8 mouse cellular contexts compared by ENCODE assay signal in genomic region chr12:101083076-101083838, GRCm38 (mm10). TPM values are rescaled to one million over a fixed set of nuclear protein-coding genes. Genes with fewer than 3 reads are reported as not detected.
A peak's percentile ranks its signal among the peaks of the same experiment; 100 is the strongest.
DNase-seq lines count a peak whose midpoint lies in the region; ATAC-seq and TF ChIP-seq lines count a peak whose summit lies in the region.

Ppp4r3a (minus strand) TSS chr12:101083702.

- no peaks in the 10 kb centered on the region for H3K27me3 ChIP-seq in embryonic facial prominence, embryonic 14.5 days (replicated peaks; ENCODE audit: control insufficient read depth, insufficient read depth, low read length)
- H3K27me3 ChIP-seq in heart, adult 2 months (ENCODE audit: control insufficient read depth, insufficient read depth, low read length), result no peaks in the 10 kb centered on the region
- no peaks in the 10 kb centered on the region for H3K27me3 ChIP-seq in limb, embryonic 13.5 days
- no peaks in the 10 kb centered on the region for H3K27me3 ChIP-seq in midbrain, embryonic 16.5 days (ENCODE audit: control insufficient read depth, insufficient read depth, low read depth, low read length)

- WGBS in embryonic facial prominence, embryonic 14.5 days, result under 1% methylated on average over 35 of the region's 90 CpGs
- under 1% methylated on average over 89 of the region's 90 CpGs for WGBS in heart, adult 2 months
- under 1% methylated on average over 62 of the region's 90 CpGs for WGBS in limb, embryonic 13.5 days
- under 1% methylated on average over 86 of the region's 90 CpGs for WGBS in midbrain, embryonic 16.5 days

- peak; percentile 97 for ATAC-seq in embryonic facial prominence, embryonic 14.5 days (ENCODE audit: low read depth)
- ATAC-seq in limb, embryonic 13.5 days (ENCODE audit: low FRiP score, low read depth), result peak; percentile 97
- ATAC-seq in midbrain, embryonic 16.5 days, result peak; percentile 94

- H3K4me2 ChIP-seq in embryonic facial prominence, embryonic 14.5 days (ENCODE audit: low read depth, low read length), result peak within 1 kb of the TSS; percentile 68
- H3K4me2 ChIP-seq in limb, embryonic 13.5 days (replicated peaks), result peak within 1 kb of the TSS; percentile 90
- peak within 1 kb of the TSS; percentile 91 for H3K4me2 ChIP-seq in midbrain, embryonic 16.5 days (ENCODE audit: low read length)

- peak within 1 kb of the TSS; percentile 99 for H3K27ac ChIP-seq in embryonic facial prominence, embryonic 14.5 days (replicated peaks; ENCODE audit: low read depth, low read length)
- peak within 1 kb of the TSS; percentile 99 for H3K27ac ChIP-seq in heart, adult 2 months
- peak within 1 kb of the TSS; percentile 98 for H3K27ac ChIP-seq in limb, embryonic 13.5 days
- peak within 1 kb of the TSS; percentile 100 for H3K27ac ChIP-seq in midbrain, embryonic 16.5 days (ENCODE audit: low read length)

- peaks cover 13% of the 10 kb centered on the region for H3K79me2 ChIP-seq in heart, adult 2 months (replicated peaks; ENCODE audit: control insufficient read depth, insufficient read depth, low read length)

- H3K36me3 ChIP-seq in embryonic facial prominence, embryonic 14.5 days (ENCODE audit: control insufficient read depth, insufficient read depth, low read length), result no peaks in the 10 kb centered on the region; the same call in 1 of the 2 replicates
- H3K36me3 ChIP-seq in heart, adult 2 months (ENCODE audit: control insufficient read depth, insufficient read depth, low read length), result peaks cover 24% of the 10 kb centered on the region
- H3K36me3 ChIP-seq in limb, embryonic 13.5 days, result peaks cover 14% of the 10 kb centered on the region; the same call in 1 of the 2 replicates
- H3K36me3 ChIP-seq in midbrain, embryonic 16.5 days (ENCODE audit: control insufficient read depth, insufficient read depth, low read length), result no peaks in the 10 kb centered on the region

- peak; percentile 77 for TF ChIP-seq POLR2A in heart, adult 2 months (IDR thresholded peaks at IDR 0.05; ENCODE audit: insufficient read depth, low read depth, low read length)

- TF ChIP-seq EP300 in heart, adult 2 months (IDR thresholded peaks at IDR 0.05; ENCODE audit: insufficient read depth, low read depth, low read length), result no peak

- TF ChIP-seq CTCF in heart, adult 2 months (IDR thresholded peaks at IDR 0.05), result no peak

- peak; percentile 92 for DNase-seq in 3T3-L1 (ENCODE audit: low read depth, low spot score)
- DNase-seq in adrenal gland, postnatal 4 days (ENCODE audit: low spot score in 2 of 2), result peak; percentile 87 to 93
- peak; percentile 97 for DNase-seq in embryonic facial prominence, embryonic 14.5 days (ENCODE audit: low spot score)
- DNase-seq in heart, adult 2 months, result peak; percentile 97
- DNase-seq in kidney, adult 8-10 months, result peak; percentile 96
- DNase-seq in spleen, postnatal 10 days (ENCODE audit: low spot score in 2 of 2), result peak; percentile 95 to 96

- intact Hi-C loops in heart, adult 2 months (cut with DNase I), result loop anchor here (2.0 to 5.0 kb wide), 3 partner anchors 130 to 876 kb away; partner anchors contain the start of genes Atxn3 and Trip11

- H3K9ac ChIP-seq in embryonic facial prominence, embryonic 14.5 days (ENCODE audit: low read depth, low read length), result peak within 1 kb of the TSS; percentile 99
- peak within 1 kb of the TSS; percentile 95 for H3K9ac ChIP-seq in heart, adult 2 months (ENCODE audit: low read depth, low read length)
- H3K9ac ChIP-seq in limb, embryonic 13.5 days, result peak within 1 kb of the TSS; percentile 100
- H3K9ac ChIP-seq in midbrain, embryonic 16.5 days (ENCODE audit: low read depth, low read length), result peak within 1 kb of the TSS; percentile 87

- no peaks in the 10 kb centered on the region for H3K9me3 ChIP-seq in embryonic facial prominence, embryonic 14.5 days (ENCODE audit: control insufficient read depth, low read length)
- H3K9me3 ChIP-seq in limb, embryonic 13.5 days, result no peaks in the 10 kb centered on the region
- no peaks in the 10 kb centered on the region for H3K9me3 ChIP-seq in midbrain, embryonic 16.5 days (replicated peaks; ENCODE audit: control insufficient read depth, low read length, poor library complexity, severe bottlenecking)

- H3K4me1 ChIP-seq in embryonic facial prominence, embryonic 14.5 days (ENCODE audit: control insufficient read depth, insufficient read depth, low read length), result peaks cover 12% of the 10 kb centered on the region
- H3K4me1 ChIP-seq in heart, adult 2 months (ENCODE audit: control insufficient read depth, insufficient read depth, low read length), result peaks cover 8% of the 10 kb centered on the region
- peaks cover 22% of the 10 kb centered on the region for H3K4me1 ChIP-seq in limb, embryonic 13.5 days
- peaks cover 25% of the 10 kb centered on the region for H3K4me1 ChIP-seq in midbrain, embryonic 16.5 days (ENCODE audit: control insufficient read depth, insufficient read depth, low read length)

- H3K4me3 ChIP-seq in embryonic facial prominence, embryonic 14.5 days (ENCODE audit: low read depth, low read length), result peak within 1 kb of the TSS; percentile 98
- peak within 1 kb of the TSS; percentile 78 for H3K4me3 ChIP-seq in heart, adult 2 months
- H3K4me3 ChIP-seq in limb, embryonic 13.5 days, result peak within 1 kb of the TSS; percentile 100
- peak within 1 kb of the TSS; percentile 93 for H3K4me3 ChIP-seq in midbrain, embryonic 16.5 days (ENCODE audit: low read depth, low read length)

RNA-seq across cellular contexts. Expression of gene Ppp4r3a, which starts in this region (rescaled TPM):
- total RNA-seq in adrenal gland, postnatal 4 days (2021), result 10 to 100 TPM; 70.1 to 76.8 TPM
- 33.9 and 36.4 TPM in 2 replicates for polyA plus RNA-seq in embryonic facial prominence, embryonic 14.5 days (2014; fragmentation: Nextera tagmentation; extraction: Ambion mirVana)
- 10 to 100 TPM; 22.7 to 23.7 TPM for total RNA-seq in heart, adult 2 months (2021)
- polyA plus RNA-seq in heart, adult 2 months (2012; rRNA removed), result 6.7 and 10.6 TPM in 2 replicates
- polyA plus RNA-seq in limb, embryonic 13.5 days (2015; fragmentation: Nextera tagmentation; extraction: Ambion mirVana), result 36.6 and 39.3 TPM in 2 replicates
- polyA plus RNA-seq in midbrain, embryonic 16.5 days (2015; fragmentation: Nextera tagmentation; extraction: Ambion mirVana), result 22.8 and 24.4 TPM in 2 replicates

Comparison
In these comparisons a context has a peak if more than half of its experiments do, and no peak if none do; other contexts are left out.
1. Peak in every context shown above with its lines: DNase-seq, ATAC-seq, H3K4me3 ChIP-seq and H3K27ac ChIP-seq.